Comparison of ENCODE assay signal across 8 mouse cellular contexts in the genomic region with DNA sequence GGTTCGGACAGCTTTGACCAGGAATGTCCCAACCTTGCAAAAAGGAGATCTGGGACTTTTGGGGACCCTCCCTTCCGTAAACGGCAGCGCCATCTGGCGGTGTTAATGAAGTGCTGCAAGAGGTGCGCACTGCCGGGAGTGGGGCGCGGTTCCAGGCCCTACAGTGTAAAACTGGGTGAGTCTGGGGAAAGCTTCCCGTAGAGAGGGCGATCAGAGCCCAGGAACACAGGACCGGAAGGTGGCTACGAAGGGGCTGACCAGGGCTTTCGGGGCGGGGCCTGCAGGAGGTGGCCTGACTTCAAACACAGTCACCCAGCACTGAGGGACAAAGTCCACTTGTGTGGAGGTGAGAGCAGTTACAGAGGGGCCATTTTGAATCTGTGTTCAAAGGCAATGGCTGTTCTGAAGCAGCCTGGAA. TPM values are rescaled to one million over a fixed set of nuclear protein-coding genes. Genes with fewer than 3 reads are reported as not detected.
DNase-seq lines count a peak whose midpoint lies in the region; ATAC-seq and TF ChIP-seq lines count a peak whose summit lies in the region.

No protein-coding gene starts in this region.

- H3K27ac ChIP-seq in heart, embryonic 12.5 days (ENCODE audit: poor library complexity, severe bottlenecking), result no peak overlapping the region
- peak overlapping the region; percentile 70 for H3K27ac ChIP-seq in kidney, embryonic 15.5 days
- no peak overlapping the region for H3K27ac ChIP-seq in lung, postnatal 0 days (ENCODE audit: low read length)

- no peaks in the 10 kb centered on the region for H3K36me3 ChIP-seq in heart, embryonic 12.5 days
- H3K36me3 ChIP-seq in kidney, embryonic 15.5 days, result no peaks in the 10 kb centered on the region
- no peaks in the 10 kb centered on the region for H3K36me3 ChIP-seq in lung, postnatal 0 days (ENCODE audit: insufficient read depth, low read length)

- H3K4me3 ChIP-seq in heart, embryonic 12.5 days, result peak overlapping the region; percentile 48
- H3K4me3 ChIP-seq in kidney, embryonic 15.5 days (replicated peaks), result peak overlapping the region; percentile 40
- H3K4me3 ChIP-seq in lung, postnatal 0 days (ENCODE audit: low read depth, low read length), result no peak overlapping the region

- H3K27me3 ChIP-seq in heart, embryonic 12.5 days (replicated peaks), result peaks cover 54% of the 10 kb centered on the region
- H3K27me3 ChIP-seq in kidney, embryonic 15.5 days, result peaks cover 57% of the 10 kb centered on the region
- peaks cover 50% of the 10 kb centered on the region for H3K27me3 ChIP-seq in lung, postnatal 0 days (replicated peaks; ENCODE audit: insufficient read depth, low read length)

- TF ChIP-seq CTCF in lung, postnatal 0 days (IDR thresholded peaks at IDR 0.05), result peak; percentile 83

- WGBS in heart, embryonic 12.5 days, result 3% methylated on average over 15 of the region's 15 CpGs
- WGBS in kidney, embryonic 15.5 days, result 1% methylated on average over 15 of the region's 15 CpGs
- 2% methylated on average over 15 of the region's 15 CpGs for WGBS in lung, postnatal 0 days

- peaks cover 41% of the 10 kb centered on the region for H3K4me1 ChIP-seq in heart, embryonic 12.5 days (replicated peaks)
- H3K4me1 ChIP-seq in kidney, embryonic 15.5 days, result peaks cover 53% of the 10 kb centered on the region
- H3K4me1 ChIP-seq in lung, postnatal 0 days (ENCODE audit: insufficient read depth, low read depth, low read length), result no peaks in the 10 kb centered on the region

- no peak overlapping the region for H3K9ac ChIP-seq in heart, embryonic 12.5 days
- H3K9ac ChIP-seq in kidney, embryonic 15.5 days, result no peak overlapping the region
- no peak overlapping the region for H3K9ac ChIP-seq in lung, postnatal 0 days (replicated peaks; ENCODE audit: low read depth)

- peak; percentile 35 to 41 for DNase-seq in urinary bladder, adult 18-20 months (ENCODE audit: low spot score in 2 of 2)
- DNase-seq in urinary bladder, postnatal 10 days (ENCODE audit: low spot score), result no peak
- peak; percentile 49 to 72 for DNase-seq in cerebellum, postnatal 25 days
- DNase-seq in lung, postnatal 0 days (ENCODE audit: low spot score), result peak; percentile 69
- DNase-seq in skeletal muscle tissue, adult 2 months (ENCODE audit: low read depth, low spot score), result peak; percentile 16

- H3K9me3 ChIP-seq in heart, embryonic 12.5 days (replicated peaks), result no peaks in the 10 kb centered on the region
- no peaks in the 10 kb centered on the region for H3K9me3 ChIP-seq in kidney, embryonic 15.5 days (replicated peaks)
- H3K9me3 ChIP-seq in lung, postnatal 0 days (ENCODE audit: low read length), result no peaks in the 10 kb centered on the region

- no peak for ATAC-seq in heart, embryonic 12.5 days (ENCODE audit: insufficient number of reproducible peaks, low FRiP score)
- peak; percentile 60 for ATAC-seq in kidney, embryonic 15.5 days (replicated peaks; ENCODE audit: low FRiP score)
- ATAC-seq in lung, postnatal 0 days, result peak; percentile 75
- no peak for ATAC-seq in erythroid progenitor cell, adult 5-6 weeks (replicated peaks; ENCODE audit: low FRiP score, poor library complexity, severe bottlenecking)

- TF ChIP-seq EP300 in lung, postnatal 0 days (IDR thresholded peaks at IDR 0.05), result no peak

- H3K4me2 ChIP-seq in heart, embryonic 12.5 days, result peak overlapping the region; percentile 73
- H3K4me2 ChIP-seq in kidney, embryonic 15.5 days, result peak overlapping the region; percentile 67
- peak overlapping the region; percentile 27; the same call in 1 of the 2 replicates for H3K4me2 ChIP-seq in lung, postnatal 0 days (replicated peaks; ENCODE audit: low read depth, low read length)

RNA-seq across cellular contexts. Expression of a gene that starts 6.2 kb away (rescaled TPM):
- polyA plus RNA-seq in heart, embryonic 12.5 days (2016; fragmentation: Nextera tagmentation; extraction: Ambion mirVana), result 1.2 TPM in 2 replicates
- polyA plus RNA-seq in kidney, embryonic 15.5 days (2015; fragmentation: Nextera tagmentation; extraction: Ambion mirVana), result 8.6 and 8.8 TPM in 2 replicates
- 0.50 and 0.96 TPM in 2 replicates for polyA plus RNA-seq in lung, postnatal 0 days (2015; fragmentation: Nextera tagmentation; extraction: Ambion mirVana)
- not detected in 2 replicates for total RNA-seq in erythroid progenitor cell, adult 5-6 weeks (2015; ENCODE audit: low replicate concordance)
- total RNA-seq in erythroid progenitor cell, adult 5-6 weeks (2017; ENCODE audit: low replicate concordance), result not detected in 2 replicates

RNA-seq across cellular contexts. Expression of a gene that starts 11.5 kb away (rescaled TPM):
- 0.34 and 0.46 TPM in 2 replicates for polyA plus RNA-seq in heart, embryonic 12.5 days (2016; fragmentation: Nextera tagmentation; extraction: Ambion mirVana)
- 0.72 and 1.1 TPM in 2 replicates for polyA plus RNA-seq in kidney, embryonic 15.5 days (2015; fragmentation: Nextera tagmentation; extraction: Ambion mirVana)
- polyA plus RNA-seq in lung, postnatal 0 days (2015; fragmentation: Nextera tagmentation; extraction: Ambion mirVana), result not detected in 2 replicates
- not detected in 2 replicates for total RNA-seq in erythroid progenitor cell, adult 5-6 weeks (2015; ENCODE audit: low replicate concordance)
- not detected in 2 replicates for total RNA-seq in erythroid progenitor cell, adult 5-6 weeks (2017; ENCODE audit: low replicate concordance)

RNA-seq across cellular contexts. Expression of a gene that starts 24.8 kb away (rescaled TPM):
- polyA plus RNA-seq in heart, embryonic 12.5 days (2016; fragmentation: Nextera tagmentation; extraction: Ambion mirVana), result 27.2 and 28.0 TPM in 2 replicates
- polyA plus RNA-seq in kidney, embryonic 15.5 days (2015; fragmentation: Nextera tagmentation; extraction: Ambion mirVana), result 33.8 and 39.4 TPM in 2 replicates
- polyA plus RNA-seq in lung, postnatal 0 days (2015; fragmentation: Nextera tagmentation; extraction: Ambion mirVana), result 0.95 and 0.99 TPM in 2 replicates
- 152 and 157 TPM in 2 replicates for total RNA-seq in erythroid progenitor cell, adult 5-6 weeks (2015; ENCODE audit: low replicate concordance)
- total RNA-seq in erythroid progenitor cell, adult 5-6 weeks (2017; ENCODE audit: low replicate concordance), result 126 and 180 TPM in 2 replicates

RNA-seq across cellular contexts. Expression of a gene that starts 26.6 kb away (rescaled TPM):
- polyA plus RNA-seq in heart, embryonic 12.5 days (2016; fragmentation: Nextera tagmentation; extraction: Ambion mirVana), result 57.2 and 58.5 TPM in 2 replicates
- polyA plus RNA-seq in kidney, embryonic 15.5 days (2015; fragmentation: Nextera tagmentation; extraction: Ambion mirVana), result 47.1 and 50.5 TPM in 2 replicates
- polyA plus RNA-seq in lung, postnatal 0 days (2015; fragmentation: Nextera tagmentation; extraction: Ambion mirVana), result 13.7 and 16.3 TPM in 2 replicates
- not detected in 2 replicates for total RNA-seq in erythroid progenitor cell, adult 5-6 weeks (2015; ENCODE audit: low replicate concordance)
- total RNA-seq in erythroid progenitor cell, adult 5-6 weeks (2017; ENCODE audit: low replicate concordance), result 0.51 TPM in 1 of 2 replicates, not detected in the other

RNA-seq across cellular contexts. Expression of a gene that starts 44.2 kb away (rescaled TPM):
- polyA plus RNA-seq in heart, embryonic 12.5 days (2016; fragmentation: Nextera tagmentation; extraction: Ambion mirVana), result 0.22 and 0.50 TPM in 2 replicates
- polyA plus RNA-seq in kidney, embryonic 15.5 days (2015; fragmentation: Nextera tagmentation; extraction: Ambion mirVana), result 5.9 and 12.6 TPM in 2 replicates
- polyA plus RNA-seq in lung, postnatal 0 days (2015; fragmentation: Nextera tagmentation; extraction: Ambion mirVana), result 0.32 and 0.42 TPM in 2 replicates
- total RNA-seq in erythroid progenitor cell, adult 5-6 weeks (2015; ENCODE audit: low replicate concordance), result not detected in 2 replicates
- not detected in 2 replicates for total RNA-seq in erythroid progenitor cell, adult 5-6 weeks (2017; ENCODE audit: low replicate concordance)

Comparison
In these comparisons a context has a peak if more than half of its experiments do, and no peak if none do; other contexts are left out.
1. ATAC-seq: peak in kidney, embryonic 15.5 days (single experiment) and lung, postnatal 0 days (single experiment); none in heart, embryonic 12.5 days (single experiment) and erythroid progenitor cell, adult 5-6 weeks (single experiment).
2. RNA of a gene that starts 24.8 kb away (polyA plus RNA-seq): 33.8 to 39.4 TPM in kidney, embryonic 15.5 days and 27.2 to 28.0 TPM in heart, embryonic 12.5 days; 0.95 to 0.99 TPM in lung, postnatal 0 days; every median in the first group is over 10 times any median in the second.
3. Peak in every context shown above with its lines, with median percentiles within 50 percentile points of each other: H3K4me2 ChIP-seq.